Mouse (Mus musculus) lung, postnatal 0 days (tissue): ENCODE data around the gene Best1. TPM values are rescaled to one million over a fixed set of nuclear protein-coding genes. Genes with fewer than 3 reads are reported as not detected.

Source experiments
- ATAC-seq: fragments of 200-750 bp; cut with Nextera tagmentation; 2 replicates; pipeline ENCODE4 v1.8.0; 2017; ENCODE audit warnings: moderate library complexity
- DNase-seq: peaks from one replicate; pipeline ENCODE4 v3.0.0-alpha.2; 2016; ENCODE audit warnings: low spot score
- H3K27ac ChIP-seq: fragments of 300-500 bp; sonication (generic); 2 replicates; pipeline ENCODE4 v1.5.1; 2014; ENCODE audit warnings: antibody characterized with exemption, mild to moderate bottlenecking, low read length, mixed read lengths
- H3K27me3 ChIP-seq: fragments of 300-500 bp; sonication (generic); replicated peaks from 2 replicates; pipeline ENCODE4 v1.6.1; 2014; ENCODE audit warnings: low read length, mixed read lengths; ENCODE audit not compliant: insufficient read depth
- H3K36me3 ChIP-seq: fragments of 300-500 bp; sonication (generic); 2 replicates; pipeline ENCODE4 v1.6.1; 2014; ENCODE audit warnings: low read length, mixed read lengths; ENCODE audit not compliant: insufficient read depth
- H3K4me1 ChIP-seq: fragments of 300-500 bp; sonication (generic); 2 replicates; pipeline ENCODE4 v1.6.1; 2014; ENCODE audit warnings: antibody characterized with exemption, low read depth, low read length, mixed read lengths; ENCODE audit not compliant: insufficient read depth
- H3K4me2 ChIP-seq: fragments of 300-500 bp; sonication (generic); replicated peaks from 2 replicates; pipeline ENCODE4 v1.6.1; 2014; ENCODE audit warnings: low read depth, mild to moderate bottlenecking, low read length, moderate library complexity, mixed read lengths
- H3K4me3 ChIP-seq: fragments of 300-500 bp; sonication (generic); 2 replicates; pipeline ENCODE4 v1.5.1; 2014; ENCODE audit warnings: low read depth, low read length
- H3K9ac ChIP-seq: fragments of 300-500 bp; sonication (generic); replicated peaks from 2 replicates; pipeline ENCODE4 v1.6.1; 2014; ENCODE audit warnings: low read depth, mild to moderate bottlenecking
- H3K9me3 ChIP-seq: fragments of 300-500 bp; sonication (generic); 2 replicates; pipeline ENCODE4 v1.6.1; 2016; ENCODE audit warnings: low read length, mixed read lengths
- CTCF ChIP-seq: IDR thresholded peaks from 2 replicates; pipeline ENCODE4 v1.5.1; 2016; ENCODE audit warnings: antibody characterized with exemption, mild to moderate bottlenecking
- EP300 ChIP-seq: IDR thresholded peaks from 2 replicates; pipeline ENCODE4 v1.6.1; 2016; ENCODE audit warnings: antibody characterized with exemption, mild to moderate bottlenecking, control low read depth
- WGBS: fragments of 180-500 bp; shearing (Covaris S2); extraction: QIAGEN DNeasy Blood & Tissue Kit; methylation state at CpG from one replicate; pipeline ENCODE4 v1.1.7; 2014; 5-methylcytosine and 5-hydroxymethylcytosine counted together
- polyA plus RNA-seq: library from polyadenylated mRNA; unstranded; fragments of >200 nt; fragmentation: Nextera tagmentation; extraction: Ambion mirVana; gene quantifications from 2 replicates; pipeline ENCODE4 v1.2.1, GENCODE M21; 2015

Gene Best1
- polyA plus RNA-seq = 2.0 and 2.3 TPM in 2 replicates

DNA sequence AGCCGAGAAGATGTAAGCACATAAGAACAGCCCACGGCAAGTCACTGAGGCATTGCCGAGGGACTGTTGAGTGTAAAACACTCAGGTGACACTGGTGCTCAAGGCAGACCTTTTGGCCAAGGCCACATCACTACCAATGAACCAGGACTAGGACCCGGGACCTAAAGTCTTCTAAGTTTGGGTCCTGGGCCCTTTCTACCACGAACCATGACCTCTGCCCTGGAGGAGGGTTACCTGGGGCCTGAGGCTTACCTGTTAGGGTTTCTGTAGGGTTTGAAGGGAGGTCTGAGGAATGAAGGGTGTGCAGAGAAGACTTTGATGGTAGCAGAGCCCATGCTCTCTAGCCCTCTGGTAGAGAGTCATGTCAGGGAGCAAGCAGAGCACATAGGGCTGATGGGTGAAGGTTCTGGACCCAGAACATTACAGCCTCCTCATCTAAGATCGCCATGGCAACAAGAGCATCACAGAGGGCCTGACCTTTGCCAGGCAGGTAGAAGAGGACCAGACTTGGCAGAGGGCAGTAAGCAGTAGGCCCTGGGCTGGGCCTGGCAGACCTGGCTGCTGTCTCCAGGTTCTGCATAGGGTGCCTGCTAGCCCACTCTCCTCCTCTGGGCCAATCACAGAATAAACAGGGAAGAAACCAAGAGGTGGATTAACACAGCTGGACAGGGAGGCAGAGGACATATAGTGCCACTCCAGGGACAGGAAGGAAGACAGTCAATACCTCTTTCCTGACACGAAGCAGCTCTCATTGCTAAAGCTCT is at the start of gene Best1, which contains the start of gene Rab3il1:
TSS of gene Best1 (minus strand) at position 428 of the 764 bp plus-strand sequence.
TSS of gene Rab3il1 (plus strand) at position 464 of the 764 bp plus-strand sequence.
- ATAC-seq (no peak), DNase-seq (no peak)
- TF ChIP-seq CTCF (no peak), EP300 (no peak)
- 70% methylated on average over 7 of the region's 7 CpGs for WGBS
- Histone ChIP-seq H3K4me1 (no peaks in the 10 kb centered on the region), H3K9me3 (no peaks in the 10 kb centered on the region), H3K36me3 (no peaks in the 10 kb centered on the region), H3K27ac (no peak within 1 kb of the TSS), H3K9ac (no peak within 1 kb of the TSS), H3K4me2 (no peak within 1 kb of the TSS), H3K4me3 (no peak within 1 kb of the TSS), H3K27me3 (no peaks in the 10 kb centered on the region)

DNA sequence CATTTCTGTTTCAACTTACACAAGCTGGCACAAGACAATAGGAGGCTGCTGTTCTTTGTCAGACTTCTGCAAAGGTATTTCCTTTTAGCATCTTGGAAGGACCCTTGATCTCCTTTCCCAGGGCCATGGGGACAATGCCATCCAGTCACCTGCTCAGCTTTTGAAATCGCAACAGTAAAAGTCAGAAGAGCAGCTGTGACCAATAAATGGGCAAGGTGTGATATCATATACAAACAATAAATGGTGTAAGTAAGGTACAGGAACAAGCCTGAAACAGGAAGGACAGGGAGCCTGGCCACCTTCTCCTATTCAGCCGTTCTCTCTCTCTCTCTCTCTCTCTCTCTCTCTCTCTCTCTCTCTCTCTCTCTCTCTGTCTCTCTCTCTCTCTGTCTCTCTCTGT is 49.0 kb upstream of the Best1 start:
- DNase-seq = no peak
- Histone ChIP-seq H3K4me2 (no peak overlapping the region), H3K4me3 (no peak overlapping the region), H3K36me3 (peaks cover 6% of the 10 kb centered on the region), H3K9ac (no peak overlapping the region), H3K27ac (no peak overlapping the region), H3K27me3 (no peaks in the 10 kb centered on the region), H3K9me3 (no peaks in the 10 kb centered on the region), H3K4me1 (peaks cover 28% of the 10 kb centered on the region; the same call in 1 of the 2 replicates)
- ATAC-seq = no peak
- TF ChIP-seq EP300 = no peak
- TF ChIP-seq CTCF = no peak
- 40% methylated on average over 2 of the region's 2 CpGs for WGBS

DNA sequence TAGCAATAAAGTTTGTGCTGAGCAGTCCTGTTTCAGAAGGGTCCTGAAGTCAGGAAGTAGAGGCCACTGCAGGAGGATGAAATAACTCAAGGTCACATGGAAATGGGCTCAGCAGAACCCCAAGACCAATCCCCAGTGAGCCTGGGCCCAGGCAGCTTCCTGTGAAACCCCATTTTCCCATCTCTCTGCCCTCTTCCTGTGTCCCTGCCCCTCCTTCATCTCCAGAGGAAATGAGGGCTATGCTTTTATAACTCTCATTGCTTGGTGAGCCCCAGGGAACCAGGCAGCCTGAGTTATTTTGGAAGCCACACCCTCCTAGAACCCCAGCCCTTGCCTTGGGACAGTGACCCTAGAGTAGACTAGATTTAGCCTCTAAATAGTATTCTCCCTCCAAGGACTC is 48.1 kb upstream of the Best1 start:
- Histone ChIP-seq H3K27ac (peak overlapping the region; percentile 26; the same call in 1 of the 2 replicates), H3K9me3 (no peaks in the 10 kb centered on the region), H3K4me2 (no peak overlapping the region), H3K4me1 (peaks cover 34% of the 10 kb centered on the region; the same call in 1 of the 2 replicates), H3K4me3 (no peak overlapping the region), H3K27me3 (no peaks in the 10 kb centered on the region), H3K36me3 (peaks cover 5% of the 10 kb centered on the region; the same call in 1 of the 2 replicates), H3K9ac (no peak overlapping the region)
- ATAC-seq (peak; percentile 15; the same call in 1 of the 2 replicates), DNase-seq (no peak)
- no peak for TF ChIP-seq CTCF
- TF ChIP-seq EP300 = no peak

DNA sequence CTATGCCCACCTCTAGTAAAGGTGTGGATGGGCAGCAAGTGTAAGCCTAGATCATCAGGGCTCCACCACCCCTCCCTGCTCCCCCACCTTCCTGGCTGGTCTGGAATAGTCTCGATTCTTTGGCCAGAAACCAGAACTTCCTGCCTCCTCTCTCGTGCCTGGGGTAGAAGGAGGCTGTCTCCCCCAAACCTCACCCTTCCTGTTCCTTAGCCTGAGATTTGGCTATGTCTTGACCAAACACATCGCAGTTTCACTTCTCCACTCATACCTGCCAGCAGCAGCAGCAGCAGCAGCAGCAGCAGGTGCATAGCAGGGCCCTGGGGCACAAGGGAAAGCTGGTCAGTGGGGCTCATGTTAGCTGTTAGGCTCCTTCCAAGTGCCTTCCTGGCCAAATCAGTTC is 45.5 kb upstream of the Best1 start:
- Histone ChIP-seq H3K27me3 (no peaks in the 10 kb centered on the region), H3K9me3 (no peaks in the 10 kb centered on the region), H3K4me3 (no peak overlapping the region), H3K36me3 (no peaks in the 10 kb centered on the region), H3K4me1 (peaks cover 52% of the 10 kb centered on the region; the same call in 1 of the 2 replicates), H3K4me2 (0 out of 2 replicates have a peak overlapping the region, but pooled peaks have one; percentile 14), H3K9ac (no peak overlapping the region), H3K27ac (no peak overlapping the region)
- WGBS = 11% methylated on average over 3 of the region's 3 CpGs
- no peak for TF ChIP-seq EP300
- no peak for ATAC-seq
- DNase-seq = no peak

DNA sequence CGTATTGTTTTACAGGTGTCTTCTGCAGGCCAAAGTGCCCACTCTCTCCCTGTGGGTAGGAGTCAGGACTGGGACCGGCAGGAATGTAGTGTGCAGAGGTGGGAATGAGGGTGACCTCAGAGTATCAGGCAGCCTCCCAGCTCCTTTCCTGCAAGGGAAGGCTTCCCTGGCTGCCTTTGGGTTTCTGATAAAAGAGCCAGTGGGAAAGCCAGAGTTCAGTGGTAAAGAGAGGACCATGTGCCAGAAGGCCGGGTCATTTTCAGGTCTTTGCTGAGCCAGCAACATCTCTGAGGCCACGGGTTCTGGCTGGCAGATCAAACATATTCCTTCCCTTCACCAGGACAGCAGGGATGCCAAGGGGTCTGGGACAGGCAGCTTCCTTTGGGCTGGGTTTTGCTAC is 44.9 kb upstream of the Best1 start:
- WGBS = 36% methylated on average over 4 of the region's 4 CpGs
- Histone ChIP-seq H3K4me2 (peak overlapping the region; percentile 14; the same call in 1 of the 2 replicates), H3K27ac (0 out of 2 replicates have a peak overlapping the region, but pooled peaks have one; percentile 5)

DNA sequence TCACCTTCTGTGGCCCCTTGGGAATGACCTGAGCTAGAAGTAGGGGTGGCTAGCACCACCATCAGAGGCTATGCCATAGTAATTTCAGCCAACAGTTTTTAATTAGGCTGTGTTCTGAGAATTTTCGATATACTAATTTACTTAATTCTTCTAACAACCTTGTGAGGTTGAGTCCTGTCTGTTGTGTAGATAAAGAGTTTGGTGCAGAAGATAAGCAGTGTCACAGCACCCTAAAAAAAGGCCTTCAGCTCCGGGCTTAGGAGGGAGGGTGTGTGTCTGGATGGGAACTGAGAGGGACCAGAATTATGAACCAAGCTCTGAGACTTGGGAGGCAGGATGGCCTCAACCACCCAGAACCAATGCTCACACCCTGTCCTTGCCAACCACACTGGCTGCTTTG is 44.3 kb upstream of the Best1 start:
- no peak overlapping the region for H3K4me3 ChIP-seq
- no peaks in the 10 kb centered on the region for H3K9me3 ChIP-seq
- WGBS = 74% methylated on average over 2 of the region's 2 CpGs
- no peak overlapping the region for H3K4me2 ChIP-seq
- H3K27me3 ChIP-seq = no peaks in the 10 kb centered on the region
- no peak for ATAC-seq
- peaks cover 57% of the 10 kb centered on the region; the same call in 1 of the 2 replicates for H3K4me1 ChIP-seq
- H3K9ac ChIP-seq = no peak overlapping the region
- TF ChIP-seq EP300 (no peak), CTCF (no peak)
- H3K36me3 ChIP-seq = no peaks in the 10 kb centered on the region
- no peak overlapping the region for H3K27ac ChIP-seq
- DNase-seq = no peak

More for the DNA sequence above, 44.9 kb upstream of the Best1 start:
- Histone ChIP-seq H3K9me3 (no peaks in the 10 kb centered on the region), H3K36me3 (no peaks in the 10 kb centered on the region), H3K4me1 (peaks cover 52% of the 10 kb centered on the region; the same call in 1 of the 2 replicates), H3K27me3 (no peaks in the 10 kb centered on the region), H3K9ac (no peak overlapping the region), H3K4me3 (no peak overlapping the region)
- no peak for DNase-seq
- TF ChIP-seq EP300 (no peak), CTCF (no peak)
- ATAC-seq = no peak
